Mouse (Mus musculus) midbrain, embryonic 14.5 days (tissue): Measurements from ENCODE around the gene Cpd. TPM values are rescaled to one million over a fixed set of nuclear protein-coding genes. Genes with fewer than 3 reads are reported as not detected.

Experiments
- ATAC-seq: fragments of 200-750 bp; cut with Nextera tagmentation; 2 replicates; pipeline ENCODE4 v1.8.0; 2017; ENCODE audit warnings: moderate number of reproducible peaks, moderate library complexity; ENCODE audit not compliant: low FRiP score, low TSS enrichment
- DNase-seq: peaks from one replicate; pipeline ENCODE4 v3.0.0-alpha.2; 2015
- H3K27ac ChIP-seq: fragments of 300-500 bp; sonication (generic); replicated peaks from 2 replicates; pipeline ENCODE4 v1.5.1; 2014; ENCODE audit warnings: mild to moderate bottlenecking, low read depth, low read length, moderate library complexity
- H3K27me3 ChIP-seq: fragments of 300-500 bp; sonication (generic); 2 replicates; pipeline ENCODE4 v1.6.1; 2014; ENCODE audit warnings: low read length, control low read depth, mixed read lengths; ENCODE audit not compliant: control insufficient read depth, insufficient read depth
- H3K36me3 ChIP-seq: fragments of 300-500 bp; sonication (generic); 2 replicates; pipeline ENCODE4 v1.6.1; 2014; ENCODE audit warnings: low read length, control low read depth; ENCODE audit not compliant: control insufficient read depth, insufficient read depth
- H3K4me1 ChIP-seq: fragments of 300-500 bp; sonication (generic); 2 replicates; pipeline ENCODE4 v1.6.1; 2014; ENCODE audit warnings: mild to moderate bottlenecking, antibody characterized with exemption, low read length, control low read depth; ENCODE audit not compliant: control insufficient read depth, insufficient read depth
- H3K4me2 ChIP-seq: fragments of 300-500 bp; sonication (generic); 2 replicates; pipeline ENCODE4 v1.6.1; 2014; ENCODE audit warnings: mild to moderate bottlenecking, low read length, moderate library complexity
- H3K4me3 ChIP-seq: fragments of 300-500 bp; sonication (generic); replicated peaks from 2 replicates; pipeline ENCODE4 v1.5.1; 2014; ENCODE audit warnings: low read depth, low read length
- H3K9ac ChIP-seq: fragments of 300-500 bp; sonication (generic); replicated peaks from 2 replicates; pipeline ENCODE4 v1.6.1; 2014; ENCODE audit warnings: mild to moderate bottlenecking, low read length, moderate library complexity
- H3K9me3 ChIP-seq: fragments of 300-500 bp; sonication (generic); 2 replicates; pipeline ENCODE4 v1.6.1; 2016; ENCODE audit warnings: low read length, control low read depth, mixed read lengths; ENCODE audit not compliant: control insufficient read depth
- WGBS: fragments of 180-500 bp; shearing (Covaris S2); extraction: QIAGEN DNeasy Blood & Tissue Kit; methylation state at CpG from one replicate; pipeline ENCODE4 v1.1.7; 2014; 5-methylcytosine and 5-hydroxymethylcytosine counted together
- polyA plus RNA-seq: library from polyadenylated mRNA; unstranded; fragments of >200 nt; fragmentation: Nextera tagmentation; extraction: Ambion mirVana; gene quantifications from 2 replicates; pipeline ENCODE4 v1.2.1, GENCODE M21; 2014

Cpd gene
- polyA plus RNA-seq, 1 experiment from 2014 or later = 11.8 TPM

DNA sequence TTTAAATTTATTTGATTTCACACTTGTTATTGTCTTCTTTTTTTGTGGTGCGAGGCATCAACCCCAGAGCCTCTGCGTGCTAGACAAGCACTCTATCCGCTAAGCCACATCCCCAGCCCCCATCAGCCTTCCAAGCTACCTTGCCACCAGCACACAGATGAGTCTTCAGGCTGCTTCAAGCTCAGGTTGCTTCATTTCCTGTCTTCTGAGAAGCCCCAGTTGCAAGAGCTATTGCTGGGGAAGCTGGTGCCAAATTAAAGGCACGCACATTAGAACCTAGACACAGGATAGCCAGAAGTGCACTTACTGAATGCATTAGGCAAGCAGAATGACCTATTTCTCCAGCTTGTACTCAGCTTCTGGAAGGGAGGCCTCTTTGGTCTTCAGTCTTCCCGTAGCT lies 33.0 kb upstream of the Cpd start:
- H3K27ac ChIP-seq = no peak overlapping the region
- no peaks in the 10 kb centered on the region for H3K27me3 ChIP-seq
- DNase-seq (no peak), ATAC-seq (no peak)
- no peak overlapping the region for H3K9ac ChIP-seq
- no peaks in the 10 kb centered on the region for H3K36me3 ChIP-seq
- 81% methylated on average over 5 of the region's 5 CpGs for WGBS
- H3K4me2 ChIP-seq = no peak overlapping the region
- no peaks in the 10 kb centered on the region for H3K4me1 ChIP-seq
- H3K9me3 ChIP-seq = no peaks in the 10 kb centered on the region
- no peak overlapping the region for H3K4me3 ChIP-seq

DNA sequence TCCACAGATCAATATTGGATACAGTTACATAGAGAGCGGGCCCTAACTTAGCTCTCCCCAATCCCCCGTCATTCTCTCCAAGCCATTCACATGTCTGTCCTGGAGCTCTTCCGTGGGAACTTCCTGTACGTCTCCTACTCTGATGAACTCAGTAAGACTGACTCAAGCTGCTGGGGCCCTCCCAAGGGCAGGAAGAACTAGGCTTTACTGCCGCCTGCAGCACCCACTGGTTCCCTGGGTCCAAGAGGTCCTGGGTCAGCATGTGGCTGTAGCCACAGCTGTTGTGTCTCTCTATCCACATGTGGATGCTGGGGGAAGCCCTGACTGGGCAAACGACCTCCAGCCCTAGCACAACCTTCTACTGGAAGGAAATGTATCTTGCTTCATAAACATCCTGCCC lies 27.9 kb upstream of the Cpd start:
- WGBS = 78% methylated on average over 6 of the region's 6 CpGs
- no peaks in the 10 kb centered on the region for H3K4me1 ChIP-seq
- H3K27me3 ChIP-seq = no peaks in the 10 kb centered on the region
- ATAC-seq (no peak), DNase-seq (no peak)
- no peak overlapping the region for H3K9ac ChIP-seq
- no peak overlapping the region for H3K4me2 ChIP-seq
- H3K27ac ChIP-seq = no peak overlapping the region
- no peak overlapping the region for H3K4me3 ChIP-seq
- no peaks in the 10 kb centered on the region for H3K9me3 ChIP-seq
- H3K36me3 ChIP-seq = no peaks in the 10 kb centered on the region

DNA sequence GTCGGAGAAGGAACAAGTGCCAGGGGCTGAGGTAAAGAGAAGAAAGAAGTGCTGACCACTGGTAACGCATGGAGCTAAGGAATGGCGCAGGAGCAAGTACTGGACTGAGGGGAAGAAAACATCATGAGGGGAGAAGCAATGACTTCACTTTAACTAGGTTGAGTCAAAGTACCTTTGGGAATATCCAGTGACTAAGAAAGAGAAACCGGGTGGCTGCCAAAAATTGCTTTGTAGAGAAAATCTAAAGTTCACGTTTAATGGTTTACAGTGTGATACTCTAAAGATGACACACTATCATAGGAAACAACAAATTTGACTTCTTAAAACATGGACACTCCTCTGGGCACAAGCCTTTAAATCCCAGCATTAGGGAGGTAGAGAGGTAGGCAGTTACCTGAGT lies 27.0 kb upstream of the Cpd start:
- Histone ChIP-seq H3K9me3 (no peaks in the 10 kb centered on the region), H3K36me3 (no peaks in the 10 kb centered on the region), H3K4me2 (no peak overlapping the region), H3K9ac (no peak overlapping the region), H3K4me1 (no peaks in the 10 kb centered on the region), H3K4me3 (no peak overlapping the region), H3K27me3 (no peaks in the 10 kb centered on the region), H3K27ac (no peak overlapping the region)
- WGBS = 93% methylated on average over 5 of the region's 5 CpGs
- DNase-seq (no peak), ATAC-seq (no peak)

DNA sequence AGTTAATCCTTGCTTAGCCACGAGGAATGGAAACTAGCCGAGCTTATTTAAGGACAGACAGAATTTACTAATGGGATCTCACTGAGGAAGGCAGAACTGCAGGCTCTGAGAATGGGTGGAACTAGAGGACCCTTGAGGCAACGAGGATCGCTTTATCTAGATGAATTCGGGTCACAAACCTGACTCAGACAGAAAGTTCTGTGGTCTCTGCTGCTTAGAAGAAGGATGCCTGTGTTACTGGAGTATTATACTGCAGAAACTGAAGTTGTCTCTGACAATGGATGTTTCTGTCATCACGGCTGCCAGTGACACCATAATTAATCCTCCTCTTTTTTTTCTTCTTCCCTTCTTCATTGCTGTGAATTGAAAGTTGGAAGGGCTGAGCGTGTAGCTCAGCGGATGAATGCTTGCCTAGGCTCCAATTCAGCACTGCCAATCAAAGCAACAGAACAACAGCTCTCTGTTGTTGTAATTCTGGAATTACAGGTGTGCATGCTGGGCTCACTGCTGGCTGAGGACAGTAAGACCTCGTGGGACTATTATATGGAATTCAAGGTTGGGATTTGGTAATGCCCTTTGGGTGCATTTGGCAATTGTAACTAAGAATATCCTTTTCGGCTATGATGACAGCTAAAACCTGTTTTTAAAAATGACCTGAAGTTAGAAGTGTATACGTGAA lies 25.9 kb upstream of the Cpd start:
- Histone ChIP-seq H3K27ac (no peak overlapping the region), H3K9me3 (no peaks in the 10 kb centered on the region), H3K4me3 (no peak overlapping the region), H3K4me1 (no peaks in the 10 kb centered on the region), H3K4me2 (no peak overlapping the region), H3K36me3 (no peaks in the 10 kb centered on the region), H3K27me3 (no peaks in the 10 kb centered on the region), H3K9ac (no peak overlapping the region)
- WGBS = 52% methylated on average over 11 of the region's 11 CpGs
- DNase-seq (no peak), ATAC-seq (no peak)

DNA sequence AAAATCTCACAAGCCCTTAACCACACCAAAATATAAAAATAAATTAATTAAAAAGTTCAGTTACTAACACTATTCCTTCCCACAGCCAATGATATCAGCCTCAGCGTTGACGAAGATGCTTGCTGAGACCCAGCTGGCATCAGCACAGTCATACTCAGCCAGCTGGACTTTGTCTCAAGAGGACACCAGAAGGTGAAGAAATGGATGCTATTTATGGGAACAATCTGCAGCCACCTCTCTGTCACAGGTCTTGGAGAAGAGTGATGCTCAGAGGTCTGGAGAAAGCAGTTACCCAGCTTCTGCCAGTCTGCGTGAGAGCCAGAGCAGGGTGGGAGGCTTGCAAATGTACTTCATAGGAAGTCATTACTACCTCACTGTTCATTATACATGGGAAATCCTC lies 14.4 kb upstream of the Cpd start:
- Histone ChIP-seq H3K9ac (no peak overlapping the region), H3K9me3 (no peaks in the 10 kb centered on the region), H3K4me2 (no peak overlapping the region), H3K27ac (no peak overlapping the region), H3K4me3 (no peak overlapping the region), H3K4me1 (no peaks in the 10 kb centered on the region), H3K36me3 (no peaks in the 10 kb centered on the region), H3K27me3 (no peaks in the 10 kb centered on the region)
- ATAC-seq (no peak), DNase-seq (no peak)
- WGBS = 97% methylated on average over 3 of the region's 3 CpGs

DNA sequence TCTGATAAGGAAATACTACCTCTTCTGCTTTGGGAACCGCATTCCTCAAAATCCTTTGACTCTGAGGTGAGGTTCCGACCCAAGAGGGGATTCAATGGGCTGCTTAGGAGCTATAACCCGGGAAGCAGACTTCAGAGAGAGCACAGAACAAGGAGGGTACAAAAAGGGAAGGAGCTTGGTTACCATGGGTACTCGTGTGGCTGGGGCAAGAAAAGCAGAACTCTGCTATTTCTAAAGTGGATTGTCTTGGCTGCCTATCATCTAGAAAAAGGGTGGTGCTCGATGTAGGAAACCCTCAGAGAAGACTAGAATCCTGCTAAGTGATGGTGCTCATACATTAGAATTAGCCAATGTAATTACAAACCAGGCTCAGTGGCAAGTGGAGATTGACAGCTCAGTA lies 12.4 kb upstream of the Cpd start:
- ATAC-seq (no peak), DNase-seq (no peak)
- Histone ChIP-seq H3K27me3 (no peaks in the 10 kb centered on the region), H3K9ac (no peak overlapping the region), H3K9me3 (no peaks in the 10 kb centered on the region), H3K4me2 (no peak overlapping the region), H3K4me3 (no peak overlapping the region), H3K4me1 (no peaks in the 10 kb centered on the region), H3K27ac (no peak overlapping the region), H3K36me3 (no peaks in the 10 kb centered on the region)
- 44% methylated on average over 5 of the region's 5 CpGs for WGBS

DNA sequence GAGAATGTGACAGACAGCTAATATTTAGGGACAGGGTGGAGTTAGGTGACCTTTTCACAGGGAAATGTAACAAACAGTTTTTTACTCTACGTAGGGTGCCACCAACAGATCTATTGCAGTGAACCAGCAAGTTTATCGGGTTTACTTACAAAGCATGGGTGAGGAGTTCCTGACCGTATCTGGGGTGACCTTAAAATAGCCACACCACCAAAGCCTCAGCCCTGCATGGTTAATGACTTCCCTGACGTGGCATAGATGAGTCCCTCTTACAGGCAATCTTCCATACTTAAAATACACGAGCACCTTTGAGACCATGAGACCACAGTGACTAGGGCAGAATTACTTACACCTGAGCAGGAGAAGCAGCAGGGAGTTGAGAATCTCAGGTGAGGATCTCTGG lies 12.0 kb upstream of the Cpd start:
- no peaks in the 10 kb centered on the region for H3K27me3 ChIP-seq
- H3K27ac ChIP-seq = no peak overlapping the region
- DNase-seq = no peak
- H3K9ac ChIP-seq = no peak overlapping the region
- WGBS = 82% methylated on average over 5 of the region's 5 CpGs
- H3K4me1 ChIP-seq = no peaks in the 10 kb centered on the region
- H3K4me2 ChIP-seq = no peak overlapping the region
- H3K9me3 ChIP-seq = no peaks in the 10 kb centered on the region
- ATAC-seq = no peak
- H3K4me3 ChIP-seq = no peak overlapping the region
- no peaks in the 10 kb centered on the region for H3K36me3 ChIP-seq

DNA sequence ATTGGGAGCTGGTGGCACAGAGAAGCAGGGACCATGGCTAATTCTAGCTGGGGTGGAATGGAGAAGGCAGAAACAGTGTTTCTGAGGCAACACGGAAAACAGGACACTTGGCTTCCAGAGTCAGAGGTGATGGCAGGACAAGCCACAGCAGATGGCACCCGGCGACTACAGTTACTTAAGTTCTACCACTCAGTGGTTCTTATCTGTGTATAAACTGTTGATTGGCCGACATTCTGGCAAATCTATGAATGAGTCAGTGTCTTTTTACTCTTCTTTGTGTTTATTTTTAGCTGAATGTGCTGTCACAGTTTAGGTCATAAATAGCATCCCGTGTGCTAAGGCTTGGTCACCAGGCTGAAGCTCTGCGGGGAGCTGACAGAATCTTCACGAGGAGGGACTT lies 10.3 kb upstream of the Cpd start:
- WGBS = 90% methylated on average over 7 of the region's 7 CpGs
- no peak overlapping the region for H3K4me2 ChIP-seq
- no peak overlapping the region for H3K9ac ChIP-seq
- no peaks in the 10 kb centered on the region for H3K4me1 ChIP-seq
- H3K27me3 ChIP-seq = no peaks in the 10 kb centered on the region
- no peak for DNase-seq
- no peak for ATAC-seq
- H3K36me3 ChIP-seq = no peaks in the 10 kb centered on the region
- no peak overlapping the region for H3K4me3 ChIP-seq
- no peaks in the 10 kb centered on the region for H3K9me3 ChIP-seq
- no peak overlapping the region for H3K27ac ChIP-seq

DNA sequence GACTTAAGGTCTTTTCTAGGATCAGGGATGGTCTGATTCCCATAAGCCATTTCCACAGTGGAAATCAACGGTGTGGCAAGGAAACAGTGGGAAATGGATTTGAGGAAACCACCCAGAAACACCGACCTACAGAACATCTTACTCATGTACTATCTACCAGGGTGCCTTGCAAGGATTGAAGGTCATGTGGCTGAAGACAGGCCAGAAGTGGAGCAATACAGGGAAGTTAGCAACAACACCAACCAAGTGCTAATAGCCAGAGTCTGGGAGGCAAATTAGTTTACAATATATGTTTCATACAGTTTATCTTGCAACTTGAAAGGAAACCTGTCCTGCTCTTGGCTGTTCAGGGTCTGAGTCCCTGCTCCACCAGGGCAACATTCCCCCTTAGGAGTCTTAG lies 9.8 kb upstream of the Cpd start:
- H3K9ac ChIP-seq = no peak overlapping the region
- WGBS = 90% methylated on average over 2 of the region's 2 CpGs
- no peaks in the 10 kb centered on the region for H3K36me3 ChIP-seq
- no peak overlapping the region for H3K4me2 ChIP-seq
- DNase-seq (no peak), ATAC-seq (no peak)
- H3K4me1 ChIP-seq = no peaks in the 10 kb centered on the region
- no peak overlapping the region for H3K27ac ChIP-seq
- no peak overlapping the region for H3K4me3 ChIP-seq
- H3K9me3 ChIP-seq = no peaks in the 10 kb centered on the region
- H3K27me3 ChIP-seq = no peaks in the 10 kb centered on the region
